Mouse (Mus musculus) erythroblast, embryonic 14.5 days (primary cell): Measurements from ENCODE around the gene Col23a1.

ENCODE experiments used
- GATA1 ChIP-seq: IDR thresholded peaks from 2 replicates; pipeline ENCODE4 v1.6.1; 2012; ENCODE audit warnings: low read length, inconsistent platforms, mixed read lengths
- TAL1 ChIP-seq: IDR thresholded peaks from 3 replicates; pipeline ENCODE4 v1.6.1; 2012; ENCODE audit warnings: low read length, inconsistent platforms, mixed read lengths

DNA sequence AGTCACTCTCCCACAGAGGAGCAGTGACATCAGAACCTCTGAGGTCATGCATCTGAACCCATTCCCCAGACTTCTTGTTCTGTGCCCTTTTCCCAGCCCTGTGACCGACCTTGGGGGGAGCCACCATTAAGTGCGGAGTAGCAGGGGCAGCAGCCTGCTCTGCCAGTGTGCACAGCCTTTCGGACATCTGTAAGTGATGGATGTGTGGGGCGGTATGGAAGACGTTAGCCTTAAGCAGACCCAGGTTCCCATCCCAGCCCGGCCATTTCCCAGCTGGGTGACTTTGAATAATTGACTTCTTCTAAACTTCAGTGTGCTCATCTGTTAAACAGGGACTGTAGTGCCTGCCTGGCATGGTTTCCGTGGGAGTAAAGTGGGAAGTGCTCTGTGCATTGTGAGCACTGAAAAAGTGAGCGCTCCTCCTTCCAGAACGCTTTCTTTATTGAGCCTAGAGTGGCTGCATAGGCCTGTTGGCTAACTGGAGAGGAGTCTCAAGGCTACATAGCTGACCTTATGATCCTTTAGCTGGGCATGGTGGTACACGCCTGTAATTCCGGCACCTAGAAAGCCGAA, 14.3 kb downstream of the Col23a1 start:
- no peak for TF ChIP-seq GATA1
- no peak for TF ChIP-seq TAL1
